ENCODE assay signal across 26 mouse cellular contexts in the genomic region with DNA sequence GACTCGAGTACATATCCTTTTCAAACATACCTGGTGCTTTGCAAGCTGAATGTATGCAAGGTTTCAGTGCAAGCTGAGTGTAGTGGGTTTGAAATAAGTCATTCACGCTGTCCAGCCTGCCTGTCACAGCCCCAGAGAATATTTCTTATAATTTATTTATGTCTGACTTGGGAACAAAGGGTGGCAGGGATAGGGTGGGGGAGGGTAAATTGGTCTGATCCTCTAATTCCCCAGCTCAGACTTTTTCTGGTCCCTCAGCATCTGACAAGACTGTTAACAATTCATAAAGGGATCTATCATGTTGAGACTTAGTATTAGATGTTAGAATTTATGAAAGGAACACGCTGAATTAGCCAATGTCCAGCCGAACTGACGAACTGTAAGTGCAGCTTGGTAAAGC. TPM values are rescaled to one million over a fixed set of nuclear protein-coding genes. Genes with fewer than 3 reads are reported as not detected.
DNase-seq lines count a peak whose midpoint lies in the region; ATAC-seq and TF ChIP-seq lines count a peak whose summit lies in the region.
"Had no signal": no experiment of that assay in that cellular context is flagged by ENCODE, and none has a peak within 500 bp of the region (broad histone marks: within the 10 kb centered on the region; RNA-seq: fewer than 3 reads in every experiment).

No protein-coding gene starts in this region.

- H3K27me3 ChIP-seq in midbrain, embryonic 11.5 days (ENCODE audit: control insufficient read depth, insufficient read depth, low read length): no peaks in the 10 kb centered on the region
- no peaks in the 10 kb centered on the region for H3K27me3 ChIP-seq in midbrain, postnatal 0 days (ENCODE audit: insufficient read depth, low read length)
- no peaks in the 10 kb centered on the region for H3K27me3 ChIP-seq in neural tube, embryonic 13.5 days
- H3K27me3 ChIP-seq in neural tube, embryonic 15.5 days (replicated peaks): no peaks in the 10 kb centered on the region
- H3K27me3 ChIP-seq: embryonic facial prominence, embryonic 12.5 days; forebrain, embryonic 13.5 days; forebrain, embryonic 15.5 days had no signal

- peak; percentile 25 for DNase-seq in heart, adult 11 months
- DNase-seq in heart, adult 18-20 months: no peak
- peak; percentile 73 for DNase-seq in midbrain, embryonic 11.5 days (ENCODE audit: low spot score, missing footprints)
- no peak for DNase-seq in midbrain, postnatal 0 days (ENCODE audit: low spot score)
- DNase-seq in brain, embryonic 14.5 days (ENCODE audit: low read depth): peak; percentile 13
- DNase-seq in embryo, embryonic 10 days (ENCODE audit: low spot score): no peak
- DNase-seq: adrenal gland, adult 8-10 months; adrenal gland, postnatal 14 days; adrenal gland, postnatal 36 days; B cell, adult 2 months; cerebellum, adult 11 months; cerebellum, adult 18-20 months; cerebellum, adult 8-10 months; cerebellum, adult 9-11 months; cerebellum, postnatal 14 days; cerebellum, postnatal 36 days had no signal

- no peak for TF ChIP-seq CTCF in midbrain, postnatal 0 days (IDR thresholded peaks at IDR 0.05)
- TF ChIP-seq CTCF in brain, embryonic 14.5 days (IDR thresholded peaks at IDR 0.05; ENCODE audit: borderline replicate concordance, extremely low read depth, insufficient read depth, insufficient read length): no peak

- H3K4me1 ChIP-seq in midbrain, embryonic 11.5 days (ENCODE audit: control insufficient read depth, insufficient read depth, low read length): no peaks in the 10 kb centered on the region
- no peaks in the 10 kb centered on the region for H3K4me1 ChIP-seq in midbrain, postnatal 0 days (ENCODE audit: insufficient read depth, low read length)
- H3K4me1 ChIP-seq in neural tube, embryonic 13.5 days (replicated peaks): no peaks in the 10 kb centered on the region
- no peaks in the 10 kb centered on the region for H3K4me1 ChIP-seq in neural tube, embryonic 15.5 days
- H3K4me1 ChIP-seq: embryonic facial prominence, embryonic 10.5 days; embryonic facial prominence, embryonic 12.5 days; forebrain, embryonic 13.5 days; forebrain, embryonic 15.5 days had no signal

- no peak overlapping the region for H3K4me3 ChIP-seq in midbrain, embryonic 11.5 days (ENCODE audit: low read depth, low read length)
- H3K4me3 ChIP-seq in midbrain, postnatal 0 days (ENCODE audit: low read depth, low read length): no peak overlapping the region
- H3K4me3 ChIP-seq in neural tube, embryonic 13.5 days: no peak overlapping the region
- H3K4me3 ChIP-seq in neural tube, embryonic 15.5 days (replicated peaks): no peak overlapping the region
- H3K4me3 ChIP-seq: embryonic facial prominence, embryonic 10.5 days; embryonic facial prominence, embryonic 12.5 days; forebrain, embryonic 13.5 days; forebrain, embryonic 15.5 days had no signal

- WGBS in midbrain, embryonic 11.5 days: 86% methylated on average over 5 of the region's 5 CpGs
- 71% methylated on average over 5 of the region's 5 CpGs for WGBS in midbrain, postnatal 0 days
- 82% methylated on average over 5 of the region's 5 CpGs for whole genome bisulfite sequencing in neural tube, embryonic 13.5 days
- 81% methylated on average over 5 of the region's 5 CpGs for WGBS in neural tube, embryonic 15.5 days

- H3K9me3 ChIP-seq in midbrain, embryonic 11.5 days (ENCODE audit: control insufficient read depth, low read length): no peaks in the 10 kb centered on the region
- no peaks in the 10 kb centered on the region for H3K9me3 ChIP-seq in midbrain, postnatal 0 days (ENCODE audit: low read length)
- H3K9me3 ChIP-seq in neural tube, embryonic 13.5 days: 0 out of 2 replicates have a peak, but pooled peaks cover 3% of the 10 kb centered on the region
- H3K9me3 ChIP-seq in neural tube, embryonic 15.5 days (replicated peaks): no peaks in the 10 kb centered on the region
- H3K9me3 ChIP-seq: embryonic facial prominence, embryonic 10.5 days; embryonic facial prominence, embryonic 12.5 days; forebrain, embryonic 13.5 days; forebrain, embryonic 15.5 days; G1E had no signal

- no peak overlapping the region for H3K9ac ChIP-seq in midbrain, embryonic 11.5 days (ENCODE audit: low read length)
- H3K9ac ChIP-seq in midbrain, postnatal 0 days (replicated peaks; ENCODE audit: low read length, poor library complexity, severe bottlenecking): no peak overlapping the region
- H3K9ac ChIP-seq in neural tube, embryonic 13.5 days: no peak overlapping the region
- no peak overlapping the region for H3K9ac ChIP-seq in neural tube, embryonic 15.5 days (replicated peaks)
- H3K9ac ChIP-seq: embryonic facial prominence, embryonic 12.5 days; forebrain, embryonic 13.5 days; forebrain, embryonic 15.5 days had no signal

- H3K36me3 ChIP-seq in midbrain, embryonic 11.5 days (ENCODE audit: control insufficient read depth, insufficient read depth, low read length): no peaks in the 10 kb centered on the region
- no peaks in the 10 kb centered on the region for H3K36me3 ChIP-seq in midbrain, postnatal 0 days (ENCODE audit: insufficient read depth, low read length)
- no peaks in the 10 kb centered on the region for H3K36me3 ChIP-seq in neural tube, embryonic 13.5 days
- H3K36me3 ChIP-seq in neural tube, embryonic 15.5 days: no peaks in the 10 kb centered on the region
- H3K36me3 ChIP-seq: embryonic facial prominence, embryonic 10.5 days; embryonic facial prominence, embryonic 12.5 days; forebrain, embryonic 15.5 days; G1E had no signal

- no peak overlapping the region for H3K4me2 ChIP-seq in midbrain, embryonic 11.5 days
- no peak overlapping the region for H3K4me2 ChIP-seq in midbrain, postnatal 0 days (ENCODE audit: low read depth, low read length, poor library complexity, severe bottlenecking)
- no peak overlapping the region for H3K4me2 ChIP-seq in neural tube, embryonic 13.5 days
- H3K4me2 ChIP-seq in neural tube, embryonic 15.5 days: no peak overlapping the region
- H3K4me2 ChIP-seq: embryonic facial prominence, embryonic 12.5 days; forebrain, embryonic 13.5 days; forebrain, embryonic 15.5 days had no signal

- H3K27ac ChIP-seq in midbrain, embryonic 11.5 days (ENCODE audit: low read depth, low read length): no peak overlapping the region
- H3K27ac ChIP-seq in midbrain, postnatal 0 days (ENCODE audit: low read depth, low read length): no peak overlapping the region
- peak overlapping the region; percentile 2; the same call in 1 of the 2 replicates for H3K27ac ChIP-seq in neural tube, embryonic 13.5 days (replicated peaks)
- H3K27ac ChIP-seq in neural tube, embryonic 15.5 days (replicated peaks): no peak overlapping the region
- H3K27ac ChIP-seq: embryonic facial prominence, embryonic 10.5 days; embryonic facial prominence, embryonic 12.5 days; forebrain, embryonic 13.5 days; forebrain, embryonic 15.5 days had no signal

- no peak for ATAC-seq in midbrain, embryonic 11.5 days (ENCODE audit: low FRiP score)
- no peak for ATAC-seq in midbrain, postnatal 0 days (ENCODE audit: low FRiP score)
- no peak for ATAC-seq in neural tube, embryonic 13.5 days (ENCODE audit: low read depth)
- no peak for ATAC-seq in neural tube, embryonic 15.5 days (ENCODE audit: low FRiP score)
- ATAC-seq: activated CD4-positive, CD25-positive, alpha-beta regulatory T cell, adult 4 months; CD4-positive, CD25-positive, alpha-beta regulatory T cell, adult 4 months; forebrain, embryonic 13.5 days; forebrain, embryonic 15.5 days; Patski had no signal

- no peak for TF ChIP-seq POLR2A in brain, embryonic 14.5 days (IDR thresholded peaks at IDR 0.05; ENCODE audit: borderline replicate concordance, extremely low read depth, insufficient read depth, insufficient read length, poor library complexity, severe bottlenecking)

RNA-seq across cellular contexts. Expression of a gene that starts 48.9 kb away (rescaled TPM):
- 1 to 10 TPM; 4.0 to 4.4 TPM for total RNA-seq in heart, adult 18-20 months (2021)
- 17.7 and 21.2 TPM in 2 replicates for polyA plus RNA-seq in midbrain, embryonic 11.5 days (2014; fragmentation: Nextera tagmentation; extraction: Ambion mirVana)
- total RNA-seq in midbrain, postnatal 0 days (2014; rRNA removed): 34.2 and 35.3 TPM in 2 replicates
- polyA plus RNA-seq in midbrain, postnatal 0 days (2015; fragmentation: Nextera tagmentation; extraction: Ambion mirVana): 12.6 and 13.9 TPM in 2 replicates
- 28.5 and 29.0 TPM in 2 replicates for polyA plus RNA-seq in neural tube, embryonic 13.5 days (2015; fragmentation: Nextera tagmentation; extraction: Ambion mirVana)
- 22.0 and 22.1 TPM in 2 replicates for polyA plus RNA-seq in neural tube, embryonic 15.5 days (2015; fragmentation: Nextera tagmentation; extraction: Ambion mirVana)
- 30.9 and 31.0 TPM in 2 replicates for polyA plus RNA-seq in brain, embryonic 14.5 days (2012; rRNA removed)

Comparison
In these comparisons a context has a peak if more than half of its experiments do, and no peak if none do; other contexts are left out.
1. DNase-seq: peak in heart, adult 11 months (single experiment), midbrain, embryonic 11.5 days (single experiment) and brain, embryonic 14.5 days (single experiment); none in heart, adult 18-20 months (0 of 2), midbrain, postnatal 0 days (single experiment) and embryo, embryonic 10 days (single experiment).